Mouse (Mus musculus) MEL (cell line): ENCODE results near the gene 4930539E08Rik. TPM values are rescaled to one million over a fixed set of nuclear protein-coding genes. Genes with fewer than 3 reads are reported as not detected.

Experiments used
- DNase-seq: peaks from one replicate; pipeline ENCODE4 v3.0.0; 2011; ENCODE audit warnings: low read depth, low spot score
- H3K27ac ChIP-seq: 2 replicates; pipeline ENCODE4 v1.5.1; 2012; ENCODE audit warnings: low read depth, mild to moderate bottlenecking, control low read depth, low read length, moderate library complexity; ENCODE audit not compliant: control insufficient read depth
- H3K27me3 ChIP-seq, 2 experiments: fragments of 150-350 bp in 1 of 2; sonication (generic) in 1 of 2; 2 replicates each; pipeline ENCODE4 v1.6.1; 2012; ENCODE audit warnings: low read length in 2 of 2, mild to moderate bottlenecking in 2 of 2, improper control_type of control experiment in 1 of 2, moderate library complexity in 1 of 2; ENCODE audit not compliant: insufficient read depth in 2 of 2, control insufficient read depth in 1 of 2
- H3K36me3 ChIP-seq, 2 experiments: 2 replicates each; pipeline ENCODE4 v1.6.1; 2012 to 2014; ENCODE audit warnings: low read length in 2 of 2, improper control_type of control experiment in 1 of 2, inconsistent platforms in 1 of 2, mild to moderate bottlenecking in 1 of 2; ENCODE audit not compliant: insufficient read depth in 2 of 2, control insufficient read depth in 1 of 2
- H3K4me1 ChIP-seq, 2 experiments: fragments of 150-350 bp in 1 of 2; sonication (generic) in 1 of 2; 2 replicates each; pipeline ENCODE4 v1.6.1; 2012; ENCODE audit warnings: low read length in 2 of 2, improper control_type of control experiment in 1 of 2, mild to moderate bottlenecking in 1 of 2; ENCODE audit not compliant: insufficient read depth in 2 of 2, control insufficient read depth in 1 of 2
- H3K4me3 ChIP-seq, 2 experiments: fragments of 150-350 bp in 1 of 2; sonication (generic) in 1 of 2; 2 replicates each; pipeline ENCODE4 v1.5.1; 2012; ENCODE audit warnings: low read depth in 2 of 2, low read length in 2 of 2, mild to moderate bottlenecking in 2 of 2, moderate library complexity in 2 of 2, control low read depth in 1 of 2, improper control_type of control experiment in 1 of 2; ENCODE audit not compliant: control insufficient read depth in 1 of 2, insufficient read depth in 1 of 2
- H3K79me2 ChIP-seq: 2 replicates; pipeline ENCODE4 v1.6.1; 2012; ENCODE audit warnings: mild to moderate bottlenecking, low read length, moderate library complexity; ENCODE audit not compliant: control insufficient read depth, poor library complexity, insufficient read depth
- H3K9ac ChIP-seq: 2 replicates; pipeline ENCODE4 v1.6.1; 2012; ENCODE audit warnings: low read depth, mild to moderate bottlenecking, control low read depth, low read length, moderate library complexity; ENCODE audit not compliant: control insufficient read depth, poor library complexity, severe bottlenecking
- H3K9me3 ChIP-seq: fragments of 150-350 bp; sonication (generic); replicated peaks from 2 replicates; pipeline ENCODE4 v1.6.1; 2012; ENCODE audit warnings: mild to moderate bottlenecking, low read length, improper control_type of control experiment, moderate library complexity; ENCODE audit not compliant: insufficient read depth
- CHD1 ChIP-seq: IDR thresholded peaks from 2 replicates; pipeline ENCODE4 v1.6.1; 2012; ENCODE audit warnings: low read depth, mild to moderate bottlenecking, inconsistent platforms, low read length, improper control_type of control experiment
- CHD2 ChIP-seq: IDR thresholded peaks from 2 replicates; pipeline ENCODE4 v1.6.1; 2011; ENCODE audit warnings: low read length, improper control_type of control experiment
- CTCF ChIP-seq, 3 experiments: IDR thresholded peaks in 2 of 3; conservative IDR thresholded peaks in 1 of 3; 2 replicates each; pipeline ENCODE4 v1.5.1; 2011 to 2012; ENCODE audit warnings: low read length in 3 of 3, low read depth in 2 of 3, mild to moderate bottlenecking in 2 of 3, improper control_type of control experiment in 1 of 3, inconsistent platforms in 1 of 3, mixed read lengths in 1 of 3, moderate library complexity in 1 of 3; ENCODE audit not compliant: control insufficient read depth in 1 of 3, insufficient read depth in 1 of 3, poor library complexity in 1 of 3, severe bottlenecking in 1 of 3
- ELF1 ChIP-seq: IDR thresholded peaks from 2 replicates; pipeline ENCODE4 v1.6.1; 2014; ENCODE audit warnings: low read depth, mild to moderate bottlenecking, inconsistent platforms, low read length, improper control_type of control experiment, moderate library complexity
- EP300 ChIP-seq, 2 experiments: IDR thresholded peaks; 2 replicates each; pipeline ENCODE4 v1.6.1; 2011; ENCODE audit warnings: improper control_type of control experiment in 2 of 2, low read length in 2 of 2, low read depth in 1 of 2, mild to moderate bottlenecking in 1 of 2
- MAFK ChIP-seq: IDR thresholded peaks from 2 replicates; pipeline ENCODE4 v1.6.1; 2011; ENCODE audit warnings: low read depth, mild to moderate bottlenecking, low read length, improper control_type of control experiment, borderline replicate concordance
- MEF2A ChIP-seq: IDR thresholded peaks from 2 replicates; pipeline ENCODE4 v1.6.1; 2014; ENCODE audit warnings: low read depth, mild to moderate bottlenecking, inconsistent platforms, low read length, improper control_type of control experiment; ENCODE audit not compliant: poor library complexity, insufficient replicate concordance, severe bottlenecking; ENCODE audit errors: extremely low read depth
- MYB ChIP-seq: IDR thresholded peaks from 2 replicates; pipeline ENCODE4 v1.6.1; 2011; ENCODE audit warnings: mild to moderate bottlenecking, low read depth, low read length, improper control_type of control experiment
- MYC ChIP-seq: IDR thresholded peaks from 2 replicates; pipeline ENCODE4 v1.6.1; 2011; ENCODE audit warnings: low read depth, mild to moderate bottlenecking, low read length, improper control_type of control experiment, moderate library complexity
- NELFE ChIP-seq: IDR thresholded peaks from 2 replicates; pipeline ENCODE4 v1.6.1; 2011; ENCODE audit warnings: low read depth, low read length, improper control_type of control experiment
- RCOR1 ChIP-seq: IDR thresholded peaks from 2 replicates; pipeline ENCODE4 v1.6.1; 2012; ENCODE audit warnings: low read depth, mild to moderate bottlenecking, inconsistent platforms, low read length, improper control_type of control experiment
- SMC3 ChIP-seq: IDR thresholded peaks from 2 replicates; pipeline ENCODE4 v1.6.1; 2011; ENCODE audit warnings: low read depth, low read length, improper control_type of control experiment
- TBP ChIP-seq: IDR thresholded peaks from 2 replicates; pipeline ENCODE4 v1.8.0; 2011; ENCODE audit warnings: low read depth, low read length, improper control_type of control experiment
- TCF12 ChIP-seq: IDR thresholded peaks from 2 replicates; pipeline ENCODE4 v1.6.1; 2014; ENCODE audit warnings: low read depth, mild to moderate bottlenecking, inconsistent platforms, low read length, improper control_type of control experiment, moderate library complexity
- ZKSCAN1 ChIP-seq: IDR thresholded peaks from 2 replicates; pipeline ENCODE4 v1.6.1; 2012; ENCODE audit warnings: low read depth, mild to moderate bottlenecking, inconsistent platforms, low read length, improper control_type of control experiment, moderate library complexity
- polyA plus RNA-seq, 2 experiments: library from polyadenylated mRNA; stranded (reverse) in 1 of 2; unstranded in 1 of 2; fragments of >175 nt in 1 of 2; fragments of >200 nt in 1 of 2; gene quantifications; 2 replicates each; pipeline versions ENCODE4 v1.2.1 to v1.2.4; 2012; ENCODE audit warnings: low replicate concordance in 2 of 2, low read depth in 1 of 2; ENCODE audit not compliant: insufficient read length in 2 of 2, insufficient read depth in 1 of 2, missing spikeins in 1 of 2
- total RNA-seq: library from RNA; depleted of rRNA; stranded (reverse); fragments of 300-350 nt; gene quantifications from 2 replicates; pipeline ENCODE4 v1.2.3, GENCODE M21; 2012

4930539E08Rik gene
- total and polyA plus RNA-seq, 3 experiments: 0.01 to 0.04 TPM; not detected in 1

- H3K4me1 ChIP-seq: no peaks in the 10 kb centered on the region
- no peak for TF ChIP-seq MYC
- no peak for TF ChIP-seq CHD1
- TF ChIP-seq MAFK: no peak
- TF ChIP-seq TCF12: no peak
- no peaks in the 10 kb centered on the region for H3K9me3 ChIP-seq
- H3K27me3 ChIP-seq: peaks cover 0 to 6% of the 10 kb centered on the region in 2 experiments; a peak in 3 of 4 replicates
- no peak overlapping the region for H3K4me3 ChIP-seq
- H3K36me3 ChIP-seq: no peaks in the 10 kb centered on the region
- H3K27ac ChIP-seq: no peak overlapping the region
- H3K79me2 ChIP-seq: no peaks in the 10 kb centered on the region
- no peak overlapping the region for H3K9ac ChIP-seq
- no peak for DNase-seq
Observed at GRCm38 (mm10) chr17:28872322-28872721, 42.8 kb downstream of the 4930539E08Rik start.

DNA sequence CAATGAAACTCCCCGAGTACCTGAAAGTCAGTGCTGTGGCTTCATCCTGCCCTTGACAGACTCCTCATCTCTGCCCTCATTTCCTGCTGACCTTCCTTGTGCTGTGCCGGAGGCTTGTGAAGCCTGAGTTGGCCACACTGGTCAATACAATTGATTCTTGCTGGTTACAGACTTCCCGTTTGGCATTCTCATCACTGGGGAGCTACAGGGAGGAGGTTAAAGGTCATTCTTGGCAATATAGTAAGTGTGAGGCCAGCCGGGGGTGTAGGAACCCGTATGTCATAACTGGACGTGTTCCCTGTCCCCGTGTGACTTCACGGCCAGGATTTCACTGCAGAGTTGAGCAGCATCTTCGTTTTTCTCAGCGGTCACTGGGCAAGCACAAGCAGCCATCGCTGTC, 43.3 kb downstream of the 4930539E08Rik start:
- no peaks in the 10 kb centered on the region for H3K79me2 ChIP-seq
- peaks cover 0 to 6% of the 10 kb centered on the region in 2 experiments; a peak in 3 of 4 replicates for H3K27me3 ChIP-seq
- no peak overlapping the region for H3K4me3 ChIP-seq
- DNase-seq: no peak
- no peaks in the 10 kb centered on the region for H3K36me3 ChIP-seq
- TF ChIP-seq ELF1 (no peak), MYB (no peak), NELFE (no peak), ZKSCAN1 (no peak), MEF2A (no peak), TBP (no peak), TCF12 (no peak), RCOR1 (no peak), CHD2 (no peak)
- no peak overlapping the region for H3K9ac ChIP-seq
- H3K9me3 ChIP-seq: no peaks in the 10 kb centered on the region
- H3K27ac ChIP-seq: no peak overlapping the region
- H3K4me1 ChIP-seq: no peaks in the 10 kb centered on the region

DNA sequence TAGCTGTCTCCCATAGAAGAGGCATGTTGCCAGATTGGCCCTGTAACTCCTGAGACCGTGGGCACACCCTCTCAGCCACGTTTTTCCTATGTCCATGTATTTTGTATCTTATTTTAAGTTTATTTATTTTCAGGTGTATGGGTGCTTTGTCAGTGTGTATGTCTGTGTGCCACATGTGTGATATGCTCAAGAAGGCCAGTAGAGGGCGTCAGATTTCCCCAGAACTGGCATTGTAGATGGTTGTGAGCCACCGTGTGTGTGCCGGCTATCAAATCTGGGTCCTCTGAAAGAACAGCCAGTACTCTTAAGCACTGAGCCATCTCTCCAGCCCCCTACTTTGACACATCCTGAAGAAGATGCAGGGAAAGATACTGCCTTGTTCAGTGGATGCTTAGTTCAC, 44.7 kb downstream of the 4930539E08Rik start:
- H3K79me2 ChIP-seq: no peaks in the 10 kb centered on the region
- peaks cover 0 to 6% of the 10 kb centered on the region in 2 experiments; a peak in 3 of 4 replicates for H3K27me3 ChIP-seq
- no peak overlapping the region for H3K9ac ChIP-seq
- DNase-seq: no peak
- H3K27ac ChIP-seq: no peak overlapping the region
- no peaks in the 10 kb centered on the region for H3K9me3 ChIP-seq
- H3K4me1 ChIP-seq: no peaks in the 10 kb centered on the region
- H3K4me3 ChIP-seq: no peak overlapping the region
- no peaks in the 10 kb centered on the region for H3K36me3 ChIP-seq
- TF ChIP-seq SMC3: peak; percentile 30
- no peak for TF ChIP-seq EP300 (IDR thresholded peaks at IDR 0.05; ENCODE audit: low read depth in 1 of 2, low read length in 2 of 2)
- peak; percentile 42 to 47 (median 46); a peak in 5 of 6 replicates for TF ChIP-seq CTCF (IDR thresholded peaks at IDR 0.05 in 2 of 3, conservative IDR thresholded peaks at IDR 0.05 in 1 of 3; ENCODE audit: control insufficient read depth in 1 of 3, insufficient read depth in 1 of 3, low read depth in 2 of 3, low read length in 3 of 3, poor library complexity in 1 of 3, severe bottlenecking in 1 of 3)
- TF ChIP-seq MEF2A: no peak
